Mouse (Mus musculus) midbrain, embryonic 13.5 days (tissue): ENCODE measurements around the gene Ccdc78. TPM values are rescaled to one million over a fixed set of nuclear protein-coding genes. Genes with fewer than 3 reads are reported as not detected.

Source experiments
- ATAC-seq: fragments of 200-750 bp; cut with Nextera tagmentation; 2 replicates; pipeline ENCODE4 v1.8.0; 2017; ENCODE audit warnings: mild to moderate bottlenecking, moderate TSS enrichment, moderate library complexity
- H3K27ac ChIP-seq: fragments of 300-500 bp; sonication (generic); 2 replicates; pipeline ENCODE4 v1.5.1; 2015; ENCODE audit warnings: inconsistent platforms, mild to moderate bottlenecking, moderate library complexity
- H3K27me3 ChIP-seq: fragments of 300-500 bp; sonication (generic); 2 replicates; pipeline ENCODE4 v1.6.1; 2015; ENCODE audit warnings: mild to moderate bottlenecking, inconsistent platforms
- H3K36me3 ChIP-seq: fragments of 300-500 bp; sonication (generic); 2 replicates; pipeline ENCODE4 v1.6.1; 2015; ENCODE audit warnings: mild to moderate bottlenecking, inconsistent platforms
- H3K4me1 ChIP-seq: fragments of 300-500 bp; sonication (generic); replicated peaks from 2 replicates; pipeline ENCODE4 v1.6.1; 2015; ENCODE audit warnings: inconsistent platforms
- H3K4me2 ChIP-seq: fragments of 300-500 bp; sonication (generic); replicated peaks from 2 replicates; pipeline ENCODE4 v1.6.1; 2015; ENCODE audit warnings: moderate library complexity, mild to moderate bottlenecking, inconsistent platforms
- H3K4me3 ChIP-seq: fragments of 300-500 bp; sonication (generic); replicated peaks from 2 replicates; pipeline ENCODE4 v1.5.1; 2015; ENCODE audit warnings: mild to moderate bottlenecking, inconsistent platforms
- H3K9ac ChIP-seq: fragments of 300-500 bp; sonication (generic); replicated peaks from 2 replicates; pipeline ENCODE4 v1.6.1; 2015; ENCODE audit warnings: mild to moderate bottlenecking, inconsistent platforms
- H3K9me3 ChIP-seq: fragments of 300-500 bp; sonication (generic); 2 replicates; pipeline ENCODE4 v1.6.1; 2016; ENCODE audit warnings: mild to moderate bottlenecking, inconsistent platforms
- WGBS: fragments of 180-500 bp; shearing (Covaris S2); methylation state at CpG from one replicate; pipeline ENCODE4 v1.1.7; 2015; 5-methylcytosine and 5-hydroxymethylcytosine counted together
- polyA plus RNA-seq: library from polyadenylated mRNA; unstranded; fragments of >200 nt; fragmentation: Nextera tagmentation; extraction: Ambion mirVana; gene quantifications from 2 replicates; pipeline ENCODE4 v1.2.1, GENCODE M21; 2015

The Ccdc78 gene
- polyA plus RNA-seq, 1 experiment from 2014 or later: 0.42 TPM

DNA sequence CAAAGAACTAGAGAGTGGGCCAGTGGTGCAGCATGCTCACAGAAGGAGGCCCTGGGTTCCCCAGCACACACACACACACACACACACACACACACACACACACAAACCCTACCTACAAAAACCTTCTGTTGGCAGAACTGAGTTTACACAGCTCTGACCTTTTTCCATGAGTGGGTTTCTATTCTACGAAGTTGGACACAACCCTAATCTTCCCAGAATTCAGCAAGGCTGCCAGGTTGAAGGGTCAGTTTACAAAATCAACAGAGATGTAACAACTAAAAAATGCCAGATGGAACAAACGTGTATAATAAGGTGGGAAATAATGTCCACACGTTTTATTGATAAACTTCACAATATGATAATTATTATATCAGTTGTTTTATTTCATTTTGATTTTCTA is 28.7 kb upstream of the Ccdc78 start:
- H3K9me3 ChIP-seq: no peaks in the 10 kb centered on the region
- H3K27me3 ChIP-seq: peaks cover 31% of the 10 kb centered on the region
- no peaks in the 10 kb centered on the region for H3K4me1 ChIP-seq
- H3K4me3 ChIP-seq: no peak overlapping the region
- no peaks in the 10 kb centered on the region for H3K36me3 ChIP-seq
- WGBS: 80% methylated on average over 3 of the region's 3 CpGs
- no peak overlapping the region for H3K9ac ChIP-seq
- no peak for ATAC-seq
- H3K27ac ChIP-seq: no peak overlapping the region
- H3K4me2 ChIP-seq: no peak overlapping the region

- no peak overlapping the region for H3K4me2 ChIP-seq
- H3K9me3 ChIP-seq: no peaks in the 10 kb centered on the region
- no peak for ATAC-seq
- no peaks in the 10 kb centered on the region for H3K36me3 ChIP-seq
- no peak overlapping the region for H3K4me3 ChIP-seq
- no peak overlapping the region for H3K9ac ChIP-seq
- WGBS: 79% methylated on average over 8 of the region's 8 CpGs
- H3K27ac ChIP-seq: no peak overlapping the region
- H3K27me3 ChIP-seq: peaks cover 34% of the 10 kb centered on the region
- no peaks in the 10 kb centered on the region for H3K4me1 ChIP-seq
These were observed 26.2 kb upstream of the Ccdc78 start for GRCm38 (mm10) chr17:25760148-25760547.

GRCm38 (mm10) chr17:25761561-25761970 is 24.8 kb upstream of the Ccdc78 start:
- 38% methylated on average over 4 of the region's 4 CpGs for WGBS
- Histone ChIP-seq H3K4me3 (no peak overlapping the region), H3K4me1 (no peaks in the 10 kb centered on the region), H3K9me3 (no peaks in the 10 kb centered on the region), H3K4me2 (no peak overlapping the region), H3K9ac (no peak overlapping the region), H3K27me3 (peaks cover 29% of the 10 kb centered on the region), H3K36me3 (no peaks in the 10 kb centered on the region), H3K27ac (no peak overlapping the region)
- no peak for ATAC-seq

DNA sequence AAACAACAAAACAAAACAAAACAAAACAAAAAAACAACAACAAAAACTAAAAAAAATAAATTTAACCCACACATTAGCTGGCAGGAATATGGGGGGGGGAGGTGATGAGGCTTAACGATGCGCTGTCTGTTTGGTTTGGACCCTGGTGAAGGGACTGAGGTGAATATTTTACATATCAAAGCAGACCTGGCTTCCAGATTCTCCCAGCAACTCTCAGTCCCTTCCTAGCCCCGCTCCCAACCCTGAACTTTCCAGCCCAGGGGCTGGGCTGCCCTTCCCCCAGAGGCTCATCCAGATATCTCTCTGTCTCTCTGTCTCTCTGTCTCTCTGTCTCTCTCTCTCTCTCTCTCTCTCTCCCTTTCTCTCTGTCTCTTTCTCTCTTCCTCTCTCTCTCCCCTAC is 23.8 kb upstream of the Ccdc78 start:
- no peak for ATAC-seq
- H3K9me3 ChIP-seq: no peaks in the 10 kb centered on the region
- no peak overlapping the region for H3K4me2 ChIP-seq
- no peaks in the 10 kb centered on the region for H3K4me1 ChIP-seq
- H3K36me3 ChIP-seq: no peaks in the 10 kb centered on the region
- 25% methylated on average over 3 of the region's 3 CpGs for WGBS
- no peak overlapping the region for H3K4me3 ChIP-seq
- H3K27me3 ChIP-seq: peaks cover 39% of the 10 kb centered on the region
- no peak overlapping the region for H3K9ac ChIP-seq
- no peak overlapping the region for H3K27ac ChIP-seq

- H3K27me3 ChIP-seq: peaks cover 28% of the 10 kb centered on the region
- no peak overlapping the region for H3K9ac ChIP-seq
- H3K36me3 ChIP-seq: no peaks in the 10 kb centered on the region
- H3K4me2 ChIP-seq: no peak overlapping the region
- H3K27ac ChIP-seq: no peak overlapping the region
- no peaks in the 10 kb centered on the region for H3K4me1 ChIP-seq
- 49% methylated on average over 5 of the region's 5 CpGs for WGBS
- H3K9me3 ChIP-seq: no peaks in the 10 kb centered on the region
- ATAC-seq: peak; percentile 56
- no peak overlapping the region for H3K4me3 ChIP-seq
These were observed 20.5 kb upstream of the Ccdc78 start for GRCm38 (mm10) chr17:25765886-25766285.

DNA sequence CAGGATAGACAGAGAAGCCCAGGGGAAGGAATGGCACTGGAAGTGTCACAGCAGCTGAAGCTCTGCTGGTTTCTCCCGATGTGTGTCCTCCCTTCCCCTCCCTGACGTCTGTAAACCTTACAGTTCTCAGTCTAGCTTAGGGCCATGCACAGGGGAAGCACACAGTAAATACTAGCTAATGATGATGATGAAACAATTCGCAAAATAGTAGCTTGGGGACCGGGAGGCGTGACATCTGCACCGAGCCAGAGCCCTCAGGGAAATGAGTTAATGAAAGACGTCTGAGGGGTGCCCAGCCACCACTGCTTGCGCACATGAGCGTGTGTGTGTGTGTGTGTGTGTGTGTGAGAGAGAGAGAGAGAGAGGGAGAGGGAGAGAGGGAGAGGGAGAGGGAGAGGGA is 17.0 kb upstream of the Ccdc78 start:
- Histone ChIP-seq H3K36me3 (no peaks in the 10 kb centered on the region), H3K4me3 (no peak overlapping the region), H3K9ac (no peak overlapping the region), H3K4me2 (no peak overlapping the region), H3K4me1 (peaks cover 5% of the 10 kb centered on the region), H3K27ac (no peak overlapping the region), H3K9me3 (no peaks in the 10 kb centered on the region), H3K27me3 (peaks cover 22% of the 10 kb centered on the region; the same call in 1 of the 2 replicates)
- WGBS: 66% methylated on average over 9 of the region's 9 CpGs
- no peak for ATAC-seq

DNA sequence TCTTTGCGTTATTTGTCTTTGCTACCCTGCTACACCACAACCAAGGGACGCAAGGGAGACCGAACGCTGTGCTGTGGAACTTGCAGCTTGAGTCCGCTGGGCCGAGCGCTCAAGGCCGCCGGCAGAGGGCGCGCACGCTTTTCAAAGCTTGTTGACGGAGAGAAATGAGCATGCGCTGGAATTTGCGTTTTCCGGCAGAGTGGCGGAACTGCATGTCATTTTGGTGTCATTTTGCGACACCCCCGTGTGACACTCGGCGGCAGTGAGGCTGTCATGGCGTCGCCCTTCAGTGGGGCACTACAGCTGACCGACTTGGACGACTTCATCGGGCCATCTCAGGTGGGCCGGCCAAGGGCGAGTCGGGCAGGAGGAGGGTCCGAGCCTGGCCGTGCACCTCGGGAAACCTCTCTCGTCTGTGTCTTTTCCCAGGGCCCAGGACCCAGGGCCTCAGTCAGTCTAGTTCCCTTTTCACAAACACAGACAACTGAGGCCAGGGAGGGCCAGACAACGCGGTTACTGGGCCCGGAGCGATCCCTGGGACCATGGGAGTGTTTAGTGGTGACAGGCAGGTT is 12.7 kb upstream of the Ccdc78 start, which contains the start of gene Narfl:
Narfl (plus strand) TSS at position 228 of the 572 bp plus-strand sequence.
- under 1% methylated on average over 37 of the region's 37 CpGs for WGBS
- no peaks in the 10 kb centered on the region for H3K9me3 ChIP-seq
- H3K36me3 ChIP-seq: peaks cover 17% of the 10 kb centered on the region
- 0 out of 2 replicates have a peak, but pooled peaks cover 7% of the 10 kb centered on the region for H3K27me3 ChIP-seq
- peak within 1 kb of the TSS; percentile 79 for H3K4me2 ChIP-seq
- peak within 1 kb of the TSS; percentile 80 for H3K9ac ChIP-seq
- peaks cover 9% of the 10 kb centered on the region for H3K4me1 ChIP-seq
- H3K27ac ChIP-seq: no peak within 1 kb of the TSS
- ATAC-seq: peak; percentile 91
- peak within 1 kb of the TSS; percentile 76 for H3K4me3 ChIP-seq

DNA sequence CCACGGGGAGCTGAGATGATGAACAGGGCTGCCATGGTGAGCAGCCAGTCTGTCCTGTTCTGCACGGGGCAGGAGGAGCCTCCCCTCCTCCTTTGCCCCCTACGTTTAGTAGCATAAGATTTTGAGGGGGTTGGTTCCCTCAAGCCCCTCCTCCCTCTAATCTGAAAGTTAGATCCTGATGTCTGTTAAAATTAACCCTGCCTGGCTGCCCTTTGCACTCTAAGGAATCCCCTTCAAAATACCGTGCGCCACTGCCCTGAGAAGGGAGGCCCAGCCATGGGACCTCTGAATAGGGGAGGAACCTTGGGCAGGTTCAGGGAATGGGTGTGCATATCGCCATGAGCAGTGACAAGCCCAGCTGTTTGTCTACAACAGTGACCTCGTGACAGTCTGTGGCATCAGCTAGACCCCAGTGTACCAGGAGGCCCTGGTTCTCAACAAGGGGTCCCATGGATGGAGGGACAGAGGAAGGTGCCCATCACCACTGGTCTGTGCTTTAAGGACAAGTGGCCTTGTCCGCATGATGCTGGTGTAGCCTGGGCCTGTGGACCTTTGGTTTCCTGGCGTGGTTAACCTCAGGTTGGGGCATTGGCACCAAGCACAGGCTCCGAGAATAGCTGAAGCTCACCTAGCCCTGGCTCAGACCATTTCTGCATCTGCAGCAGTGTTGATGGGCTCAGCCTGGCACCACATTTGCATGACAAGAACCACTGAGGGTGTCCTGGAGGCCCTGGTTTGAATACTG is 10.9 kb upstream of the Ccdc78 start:
- WGBS: 83% methylated on average over 10 of the region's 10 CpGs
- no peak for ATAC-seq
- Histone ChIP-seq H3K4me2 (peak overlapping the region; percentile 79; the same call in 1 of the 2 replicates), H3K36me3 (peaks cover 28% of the 10 kb centered on the region), H3K27ac (no peak overlapping the region), H3K9me3 (no peaks in the 10 kb centered on the region), H3K4me1 (peaks cover 9% of the 10 kb centered on the region), H3K4me3 (no peak overlapping the region), H3K27me3 (no peaks in the 10 kb centered on the region), H3K9ac (no peak overlapping the region)

DNA sequence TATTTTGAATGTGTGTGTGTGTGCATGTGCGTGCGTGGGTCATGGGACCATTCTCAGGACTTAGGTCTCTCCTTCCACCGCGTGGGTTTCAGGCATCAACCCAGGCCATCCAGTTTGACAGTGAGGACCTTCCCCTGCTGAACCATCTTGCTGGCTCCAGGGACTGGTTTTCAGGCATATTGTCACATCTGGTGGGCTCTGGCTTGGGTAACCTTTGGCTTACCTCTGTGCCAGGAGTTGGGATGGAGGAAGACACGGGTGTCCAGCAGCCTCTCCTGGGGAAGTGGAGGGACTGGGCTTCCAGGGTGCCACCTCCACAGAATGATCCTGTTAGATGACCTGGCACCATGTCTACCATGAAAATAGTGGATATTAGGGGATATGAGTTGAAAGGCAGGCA is 8.4 kb upstream of the Ccdc78 start:
- WGBS: 92% methylated on average over 5 of the region's 5 CpGs
- no peak for ATAC-seq
- Histone ChIP-seq H3K36me3 (peaks cover 52% of the 10 kb centered on the region), H3K9ac (no peak overlapping the region), H3K27ac (no peak overlapping the region), H3K4me1 (peaks cover 12% of the 10 kb centered on the region), H3K4me2 (no peak overlapping the region), H3K9me3 (no peaks in the 10 kb centered on the region), H3K27me3 (no peaks in the 10 kb centered on the region), H3K4me3 (no peak overlapping the region)

- peaks cover 66% of the 10 kb centered on the region for H3K36me3 ChIP-seq
- ATAC-seq: no peak
- 84% methylated on average over 6 of the region's 6 CpGs for WGBS
These were observed 5.0 kb upstream of the Ccdc78 start for GRCm38 (mm10) chr17:25781339-25781738.

GRCm38 (mm10) chr17:25783086-25783485 is 3.3 kb upstream of the Ccdc78 start:
- H3K9ac ChIP-seq: no peak overlapping the region; the same call in 1 of the 2 replicates
- no peak overlapping the region for H3K27ac ChIP-seq
- H3K4me3 ChIP-seq: no peak overlapping the region
- WGBS: 83% methylated on average over 7 of the region's 7 CpGs
- H3K9me3 ChIP-seq: no peaks in the 10 kb centered on the region
- no peak for ATAC-seq
- H3K4me2 ChIP-seq: no peak overlapping the region
- H3K4me1 ChIP-seq: peaks cover 26% of the 10 kb centered on the region
- no peaks in the 10 kb centered on the region for H3K27me3 ChIP-seq
- H3K36me3 ChIP-seq: peaks cover 64% of the 10 kb centered on the region

More at GRCm38 (mm10) chr17:25781339-25781738, 5.0 kb upstream of the Ccdc78 start:
- H3K4me3 ChIP-seq: no peak overlapping the region
- no peaks in the 10 kb centered on the region for H3K27me3 ChIP-seq
- H3K9ac ChIP-seq: no peak overlapping the region
- H3K27ac ChIP-seq: 0 out of 2 replicates have a peak overlapping the region, but pooled peaks have one; percentile 30
- H3K9me3 ChIP-seq: no peaks in the 10 kb centered on the region
- H3K4me1 ChIP-seq: peaks cover 26% of the 10 kb centered on the region
- H3K4me2 ChIP-seq: no peak overlapping the region

DNA sequence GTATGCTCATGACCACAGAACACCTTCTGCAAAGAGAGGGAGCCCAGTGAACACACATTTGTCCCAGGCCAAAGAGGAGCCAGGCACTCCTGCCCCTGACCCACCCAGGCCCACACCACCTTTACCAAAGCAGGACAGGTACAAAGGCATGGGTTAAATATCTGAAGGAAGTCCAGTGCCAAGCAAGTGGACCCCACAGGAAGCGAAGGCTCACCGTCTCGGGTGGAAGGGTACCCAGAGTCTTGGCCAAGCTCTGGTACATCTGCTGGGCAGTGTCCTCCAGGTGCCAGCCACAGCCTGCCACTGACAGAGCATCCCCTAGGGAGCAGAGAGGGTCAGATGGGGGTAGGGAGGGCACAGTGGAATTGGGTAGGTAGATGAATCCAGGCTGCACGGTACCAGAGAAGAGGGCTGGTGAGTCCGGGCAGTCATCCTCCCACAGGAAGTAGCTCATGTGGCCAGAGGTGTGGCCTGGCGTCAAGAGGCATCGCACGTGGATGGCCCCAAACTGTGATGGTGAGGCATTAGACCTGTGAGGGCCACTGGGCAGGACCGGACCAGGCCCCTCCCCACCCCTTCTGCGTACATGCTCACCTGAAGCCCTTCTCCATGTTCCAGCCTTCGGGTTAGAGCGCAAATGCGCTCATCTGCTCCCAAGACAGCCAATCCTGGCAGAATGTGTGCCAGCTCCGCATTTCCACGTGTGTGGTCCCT is 2.4 kb upstream of the Ccdc78 start:
- ATAC-seq: no peak
- H3K9ac ChIP-seq: peak overlapping the region; percentile 84
- H3K4me3 ChIP-seq: peak overlapping the region; percentile 69
- 84% methylated on average over 15 of the region's 15 CpGs for WGBS
- peak overlapping the region; percentile 82 for H3K4me2 ChIP-seq
- H3K9me3 ChIP-seq: no peaks in the 10 kb centered on the region
- H3K27ac ChIP-seq: no peak overlapping the region
- peaks cover 63% of the 10 kb centered on the region for H3K36me3 ChIP-seq
- H3K27me3 ChIP-seq: no peaks in the 10 kb centered on the region
- H3K4me1 ChIP-seq: peaks cover 26% of the 10 kb centered on the region
